Mouse (Mus musculus) mature B cell (primary cell): ENCODE measurements around the gene Agfg2.
"Not testable (repeated sequence)": the region's sequence is repeated elsewhere in the genome, so short reads cannot be mapped to it uniquely, and the experiment has no call there.

ENCODE experiments used
- in situ Hi-C: fragments of 300-500 bp; cut with MboI; formaldehyde crosslinking; loops from 2 replicates; pipeline ENCODE4 v1.14.3; 2019

Agfg2 gene

DNA sequence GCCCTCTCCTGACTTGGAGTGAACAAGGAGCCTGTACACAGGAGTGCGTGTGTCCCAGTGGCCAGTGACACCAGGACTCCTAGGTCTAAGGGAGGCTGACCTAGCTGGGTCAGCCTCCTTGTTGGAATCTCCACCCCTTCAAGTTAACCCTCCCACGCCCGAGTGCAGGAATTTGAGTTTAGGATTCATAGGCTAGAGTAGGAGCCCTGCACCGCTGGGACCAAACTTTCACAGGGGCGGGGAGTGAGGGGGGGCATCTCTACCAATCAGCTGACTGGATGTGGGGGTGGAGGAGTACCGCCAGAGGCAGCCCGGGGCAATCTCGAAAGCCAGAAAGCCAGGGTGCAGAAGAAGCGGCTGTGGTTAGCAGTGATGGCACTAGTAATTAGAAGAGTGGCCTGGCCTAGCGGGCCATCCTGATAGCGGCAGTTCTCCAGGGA, 38.9 kb downstream of the Agfg2 start, which contains the start of gene Irs3:
Gene Irs3, minus strand, starts transcription at position 63 of the 440 bp plus-strand sequence.
- in situ Hi-C loops: no loop called here

DNA sequence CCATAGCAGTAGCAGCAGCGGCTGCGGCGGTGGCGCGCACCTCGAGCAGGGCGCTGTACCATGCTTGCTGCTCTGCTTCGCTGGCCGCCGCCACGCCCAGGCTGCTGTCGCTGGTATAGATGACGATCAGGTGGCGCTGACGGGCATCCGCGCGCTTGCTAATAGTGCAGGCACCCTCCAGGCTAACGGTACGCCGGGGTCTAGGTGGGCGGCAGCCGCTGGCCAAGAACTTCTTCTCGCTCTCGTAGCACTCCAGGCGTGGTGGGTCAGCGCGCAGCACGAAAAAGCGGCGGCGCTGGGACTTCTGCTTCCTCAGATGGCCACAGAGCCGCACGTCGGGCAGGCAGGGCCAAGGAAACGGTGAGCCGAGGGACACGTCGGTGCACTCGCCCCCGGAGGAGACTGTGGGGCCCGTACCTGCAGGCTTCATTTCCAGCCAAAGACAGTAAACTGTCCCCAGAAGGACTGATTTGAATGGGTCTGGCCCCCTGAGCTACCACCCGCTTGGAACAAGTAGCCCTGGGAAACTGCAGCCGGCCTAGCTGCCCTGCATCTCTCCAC, 39.4 kb downstream of the Agfg2 start:
- in situ Hi-C loops: no loop called here

DNA sequence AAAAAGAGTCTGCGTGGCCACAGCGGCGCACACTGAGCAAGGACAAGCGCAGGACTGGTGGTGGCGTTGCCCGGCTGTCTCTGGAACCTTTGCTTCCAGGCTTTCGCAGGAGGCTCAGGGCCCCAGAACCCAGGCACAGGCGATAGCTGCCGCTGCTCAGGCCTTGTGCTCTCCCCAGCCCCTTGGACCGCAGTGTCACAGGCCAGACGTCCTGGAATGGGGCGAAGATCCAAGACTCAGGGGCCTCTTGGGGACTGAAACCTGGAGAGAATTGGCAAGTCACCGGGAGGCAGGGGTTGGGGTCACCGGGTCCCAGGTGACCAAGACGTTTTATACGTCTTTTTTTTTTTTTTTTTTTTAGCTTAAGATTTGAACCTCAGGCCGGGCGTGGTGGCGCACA, 40.0 kb downstream of the Agfg2 start:
- in situ Hi-C loops: no loop called here

DNA sequence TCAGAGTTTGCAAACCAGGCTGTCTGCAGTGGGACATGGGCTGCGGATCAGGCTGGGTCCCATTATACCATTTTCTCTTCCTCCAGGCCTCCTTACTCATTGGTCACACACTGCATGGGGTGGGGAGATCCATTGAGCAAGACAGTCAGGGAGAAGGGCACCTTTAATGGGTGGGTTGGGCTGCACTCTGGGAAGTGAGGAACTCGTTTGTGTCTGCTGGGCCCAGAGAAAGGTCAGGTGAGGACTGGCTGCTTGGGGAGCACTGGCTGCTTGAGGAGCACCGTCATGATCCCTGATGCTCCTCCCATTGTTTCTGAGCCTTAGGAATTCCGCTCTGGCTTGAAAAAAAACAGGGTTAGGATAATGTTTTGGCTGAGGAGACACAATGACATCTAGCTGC, 41.6 kb downstream of the Agfg2 start:
- in situ Hi-C loops: no loop called here

DNA sequence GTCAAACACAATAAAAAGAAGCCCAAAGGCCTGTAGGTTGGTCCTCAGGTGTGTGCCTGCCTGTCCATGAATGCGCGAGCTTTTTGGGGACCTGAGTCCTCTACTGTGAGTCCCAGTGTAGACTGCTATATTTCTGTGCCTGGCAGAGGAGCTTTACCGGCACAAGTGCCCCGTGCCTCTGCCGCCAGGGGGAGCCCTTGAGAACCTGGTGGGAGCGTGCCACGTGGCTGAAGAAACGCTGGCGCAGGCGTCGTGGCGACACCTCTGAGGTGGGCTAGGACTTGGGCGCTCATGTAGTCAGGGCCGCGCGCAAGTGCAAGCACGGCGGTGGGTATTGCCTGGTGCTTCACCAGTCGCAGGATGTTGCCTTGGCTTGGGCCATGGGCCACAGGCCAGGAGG, 43.5 kb downstream of the Agfg2 start, which contains the start of gene Sap25:
Gene Sap25, plus strand, starts transcription at position 281 of the 400 bp plus-strand sequence.
- in situ Hi-C loops: no loop called here

DNA sequence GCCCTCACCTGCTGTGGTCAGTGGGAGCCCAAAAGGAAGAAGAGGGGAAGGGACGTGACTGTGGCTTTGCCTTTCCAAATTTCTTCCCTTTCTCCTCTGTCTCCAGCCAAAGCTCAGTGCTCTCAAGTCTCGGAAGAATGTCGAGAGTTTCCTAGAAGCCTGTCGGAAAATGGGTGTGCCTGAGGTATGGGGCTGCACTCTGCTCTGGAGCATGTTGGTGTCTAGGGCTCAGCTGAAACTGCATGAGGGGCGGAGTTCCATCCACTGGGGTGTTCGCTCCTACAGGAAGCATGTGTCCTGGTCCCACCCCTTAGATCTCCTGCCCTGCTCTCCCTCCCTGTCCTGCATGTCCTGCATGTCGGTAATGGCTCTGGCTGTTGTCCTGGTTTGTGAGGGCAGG, 45.1 kb downstream of the Agfg2 start:
- in situ Hi-C loops: no loop called here

DNA sequence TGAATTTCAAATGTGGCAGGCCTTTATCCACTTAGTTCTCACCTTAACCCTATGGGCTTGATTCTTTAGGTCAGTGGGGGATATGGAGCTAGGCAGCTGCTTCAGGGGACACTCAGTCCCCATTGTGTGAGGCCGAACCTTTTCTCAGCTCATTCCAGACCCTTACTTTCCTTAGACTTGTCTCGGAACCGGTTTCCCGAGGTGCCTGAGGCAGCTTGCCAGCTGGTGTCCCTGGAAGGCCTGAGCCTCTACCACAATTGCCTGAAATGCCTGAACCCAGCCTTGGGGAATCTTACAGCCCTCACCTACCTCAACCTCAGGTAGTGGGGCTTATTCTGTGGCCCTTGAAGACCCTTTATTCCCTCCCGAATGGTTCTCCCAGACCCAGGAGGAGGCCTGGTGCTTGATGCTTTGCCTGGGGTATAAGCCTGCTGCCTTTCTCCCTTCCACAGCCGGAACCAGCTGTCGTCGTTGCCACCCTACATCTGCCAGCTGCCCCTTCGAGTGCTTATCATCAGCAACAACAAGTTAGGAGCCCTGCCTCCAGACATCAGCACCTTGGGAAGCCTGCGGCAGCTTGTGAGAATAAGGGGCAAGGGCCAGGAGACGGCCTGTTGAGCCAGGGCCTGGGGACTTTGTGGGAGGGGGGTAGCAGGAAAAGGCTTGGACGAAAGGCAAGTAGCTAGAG, 51.0 kb downstream of the Agfg2 start:
- in situ Hi-C loops: no loop called here

DNA sequence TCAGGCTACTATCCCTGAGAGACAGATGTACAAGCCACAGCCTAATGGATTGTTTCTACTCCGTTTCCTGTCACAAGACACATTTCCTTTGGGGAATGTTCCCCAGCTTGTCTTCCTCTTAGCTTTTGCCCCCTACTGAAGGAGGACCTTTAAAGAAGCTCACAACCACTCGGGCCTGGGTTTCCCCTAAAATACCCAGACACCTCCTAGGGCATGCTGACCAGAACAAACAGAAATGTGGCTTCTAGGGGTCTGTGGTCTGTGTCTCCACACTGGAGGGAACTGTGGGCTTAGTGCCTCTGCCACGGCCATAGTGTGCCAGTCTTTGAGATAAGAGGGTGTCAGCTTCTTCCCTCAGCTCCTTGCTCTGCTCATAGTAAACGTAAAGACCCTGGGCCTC, 52.9 kb downstream of the Agfg2 start:
- in situ Hi-C loops: no loop called here

DNA sequence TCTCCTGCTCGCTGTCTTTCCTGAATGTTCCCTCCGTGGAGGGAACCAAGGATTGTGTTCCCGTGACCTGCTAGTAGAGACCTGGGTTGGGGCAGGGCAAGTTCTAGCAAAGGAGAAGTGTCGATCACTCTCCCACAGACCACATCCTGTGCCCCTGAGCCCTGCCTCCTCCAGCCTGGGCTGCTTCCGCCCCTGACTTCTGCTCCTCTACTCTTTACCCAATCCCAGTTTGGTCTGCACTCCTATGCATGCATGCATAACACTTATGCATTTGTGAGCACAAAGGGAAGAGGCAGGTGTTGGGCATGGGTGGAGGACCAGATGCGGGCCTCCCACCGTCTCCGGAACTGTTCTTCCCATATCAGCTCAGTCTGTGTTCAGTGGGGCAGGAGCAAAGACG, 53.4 kb downstream of the Agfg2 start:
- in situ Hi-C loops: no loop called here

DNA sequence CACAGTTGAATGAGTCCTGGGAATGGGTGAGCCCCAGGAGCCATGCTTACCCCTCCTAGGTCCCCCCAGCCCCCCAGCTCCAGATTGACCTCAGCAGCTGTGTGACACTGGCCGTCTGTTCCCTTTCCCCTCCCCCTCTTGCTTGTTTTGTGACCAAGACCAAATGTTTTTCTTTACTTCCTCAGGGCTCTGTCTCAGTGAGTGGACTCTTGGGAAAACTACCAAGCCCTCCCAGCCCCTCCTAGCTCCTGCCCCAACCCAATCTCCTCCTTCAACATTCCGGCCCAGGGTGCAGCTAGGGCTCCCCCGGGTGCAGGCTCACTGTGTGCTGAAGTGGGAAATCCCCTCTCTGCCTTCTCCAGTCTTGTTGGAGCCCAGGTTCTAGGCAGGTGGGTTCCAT, 53.9 kb downstream of the Agfg2 start:
- in situ Hi-C loops: no loop called here

DNA sequence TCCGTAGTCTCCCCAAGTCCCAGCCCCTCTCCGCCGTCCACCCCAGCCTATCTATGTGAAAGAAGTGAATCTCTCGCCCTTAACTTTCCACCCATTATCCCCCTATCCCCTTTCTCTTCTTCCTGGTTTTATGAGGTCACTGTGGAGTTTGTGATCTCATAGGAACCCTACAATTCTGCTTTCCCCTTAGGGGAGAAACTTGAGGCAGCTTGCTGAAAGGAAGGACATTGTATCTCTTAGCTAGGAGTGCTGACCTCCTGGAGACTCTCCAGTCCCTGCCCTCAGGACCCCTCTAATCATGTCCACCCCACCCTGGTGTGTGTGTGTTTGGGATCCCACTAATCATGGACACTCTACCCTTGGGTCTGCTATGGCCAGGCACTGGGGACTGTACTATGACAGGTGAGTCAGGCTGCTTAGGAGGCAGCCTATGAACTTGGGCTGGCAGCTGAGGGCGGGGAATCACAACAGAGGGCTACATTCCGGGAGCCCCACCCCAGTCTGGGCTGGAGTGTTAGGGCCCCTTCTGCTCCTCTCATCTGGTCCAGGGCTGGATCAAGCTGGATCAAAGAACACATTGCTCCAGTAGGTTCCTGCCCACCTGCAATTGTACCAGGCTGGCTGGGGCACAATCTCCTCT, 54.5 kb downstream of the Agfg2 start:
- in situ Hi-C loops: no loop called here

DNA sequence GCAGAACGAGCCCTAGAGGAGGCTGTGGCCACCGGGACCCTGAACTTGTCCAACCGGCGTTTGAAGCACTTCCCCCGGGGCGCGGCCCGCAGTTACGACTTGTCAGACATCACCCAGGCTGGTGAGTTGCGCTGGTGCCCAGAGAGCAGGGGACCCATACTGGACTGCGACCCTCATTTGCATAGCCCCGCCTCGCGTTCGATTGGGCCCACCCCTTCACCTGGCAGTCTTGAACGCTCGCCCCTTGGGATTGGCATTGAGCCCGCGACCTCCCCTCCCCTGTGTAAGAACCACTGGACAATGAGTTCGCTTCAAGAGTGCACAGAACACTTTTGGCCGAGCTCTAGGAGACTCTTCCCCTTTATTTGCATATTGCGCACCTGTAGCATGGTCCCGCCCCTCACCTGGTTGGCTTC, 55.2 kb downstream of the Agfg2 start:
- in situ Hi-C loops: no loop called here

DNA sequence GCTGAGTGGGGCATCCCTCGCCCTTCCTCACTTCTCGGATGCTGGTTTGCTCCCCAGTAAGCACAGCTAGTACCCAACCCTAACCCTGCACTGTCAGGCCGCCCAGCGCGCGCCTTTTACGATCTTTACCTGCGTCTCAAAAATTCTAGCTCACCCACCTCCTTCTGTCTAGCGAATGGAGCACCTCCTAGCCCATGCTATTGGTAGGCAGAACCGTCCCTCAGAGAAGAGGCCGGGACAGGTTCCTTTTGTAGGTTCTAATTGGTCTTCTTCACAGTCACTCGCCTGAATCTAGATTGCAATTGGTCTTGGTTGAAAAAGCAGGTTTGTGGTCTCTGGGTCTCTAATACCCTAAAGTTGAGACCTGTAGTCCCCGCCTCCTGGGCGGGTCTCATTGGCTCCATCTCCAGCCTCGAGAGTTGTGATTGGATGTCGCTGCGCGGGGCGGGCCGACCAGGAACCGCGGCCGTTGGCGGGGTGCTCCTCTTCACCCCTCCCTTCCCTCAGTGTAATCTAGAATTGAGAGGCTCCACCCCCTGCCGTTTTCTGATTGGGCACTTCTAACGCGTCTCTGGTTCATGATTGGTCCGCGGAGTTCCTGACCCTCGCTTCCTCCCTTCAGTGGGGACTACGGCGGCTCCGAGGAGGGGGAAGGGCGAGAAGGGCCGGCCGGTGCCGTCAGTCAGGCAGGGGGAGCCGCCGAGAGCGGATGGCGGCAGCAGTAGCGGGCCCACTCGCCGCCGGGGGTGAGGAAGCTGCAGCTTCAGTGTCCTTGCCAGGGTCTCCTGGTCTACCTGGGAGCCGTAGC, 55.8 kb downstream of the Agfg2 start, which contains the start of the genes Fbxo24, Lrch4 and Gm20605:
Gene Fbxo24, minus strand, starts transcription at position 505 of the 808 bp plus-strand sequence.
Gene Lrch4, plus strand, starts transcription at position 624 of the 808 bp plus-strand sequence.
Gene Gm20605, plus strand, starts transcription at position 678 of the 808 bp plus-strand sequence.
- in situ Hi-C loops: no loop called here

DNA sequence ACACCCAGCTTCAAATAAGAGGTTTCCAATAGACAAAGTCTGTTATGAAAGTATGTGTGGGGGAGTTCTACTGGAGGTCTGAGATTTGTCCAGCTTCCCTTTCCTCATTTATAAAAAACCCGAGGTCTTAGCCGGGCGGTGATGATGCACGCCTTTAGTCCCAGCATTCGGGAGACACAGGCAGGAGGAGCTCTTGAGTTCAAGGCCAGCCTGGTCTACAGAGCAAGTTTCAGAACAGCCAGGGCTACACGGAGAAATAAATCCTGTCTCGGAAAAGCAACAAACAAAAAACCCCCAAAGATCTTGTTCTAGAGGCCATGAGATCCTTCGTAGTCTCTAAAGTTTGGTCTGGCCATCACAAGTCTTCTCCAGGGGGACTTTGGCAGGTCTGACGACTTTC, 56.5 kb downstream of the Agfg2 start:
- in situ Hi-C loops: no loop called here

DNA sequence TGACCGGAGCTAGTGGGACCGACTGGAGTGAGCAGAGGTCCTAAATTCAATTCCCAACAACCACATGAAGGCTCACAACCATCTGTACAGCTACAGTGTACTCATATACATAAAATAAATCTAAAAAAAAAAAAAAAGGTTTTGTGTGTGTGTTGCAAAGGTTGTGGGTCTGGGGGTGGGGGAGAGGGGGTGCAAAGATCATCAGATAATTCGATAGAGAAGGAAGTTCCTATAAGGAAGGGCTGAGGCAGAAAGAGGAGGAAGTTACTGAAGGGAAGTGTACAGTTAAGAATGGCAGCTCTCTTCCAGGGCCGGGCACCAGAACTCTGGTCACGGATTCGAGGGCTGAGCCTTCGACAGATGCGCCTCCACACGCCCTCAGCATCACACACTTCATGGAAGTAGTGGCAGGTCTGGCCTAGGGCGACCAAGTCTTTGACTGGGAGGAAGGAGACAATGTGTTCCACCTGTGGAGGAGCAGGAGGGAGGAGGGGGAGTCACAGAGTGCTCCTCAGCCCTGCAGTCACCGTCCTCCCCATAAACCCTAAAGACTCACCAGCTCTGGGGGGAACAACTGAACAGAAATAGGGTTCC, 60.5 kb downstream of the Agfg2 start:
- in situ Hi-C loops: no loop called here

DNA sequence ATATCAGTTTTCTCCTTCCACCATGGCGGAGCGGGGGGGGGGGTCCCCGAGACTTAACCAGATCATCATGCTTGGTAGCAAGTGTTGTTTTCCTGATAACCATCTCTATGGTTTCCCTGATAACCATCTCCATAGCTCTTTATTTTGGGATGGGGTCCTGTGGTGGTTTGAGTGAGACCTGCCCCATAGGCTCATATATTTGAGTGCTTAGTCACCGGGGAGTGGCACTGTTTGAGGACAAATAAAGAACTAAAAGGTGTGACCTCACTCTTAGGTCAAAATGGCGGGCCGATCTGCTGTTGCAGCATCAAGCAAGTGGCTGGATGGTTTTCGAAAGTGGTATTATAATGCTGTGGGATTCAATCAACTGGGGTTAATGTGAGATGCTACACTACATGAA, 69.2 kb downstream of the Agfg2 start:
- in situ Hi-C loops: no loop called here

DNA sequence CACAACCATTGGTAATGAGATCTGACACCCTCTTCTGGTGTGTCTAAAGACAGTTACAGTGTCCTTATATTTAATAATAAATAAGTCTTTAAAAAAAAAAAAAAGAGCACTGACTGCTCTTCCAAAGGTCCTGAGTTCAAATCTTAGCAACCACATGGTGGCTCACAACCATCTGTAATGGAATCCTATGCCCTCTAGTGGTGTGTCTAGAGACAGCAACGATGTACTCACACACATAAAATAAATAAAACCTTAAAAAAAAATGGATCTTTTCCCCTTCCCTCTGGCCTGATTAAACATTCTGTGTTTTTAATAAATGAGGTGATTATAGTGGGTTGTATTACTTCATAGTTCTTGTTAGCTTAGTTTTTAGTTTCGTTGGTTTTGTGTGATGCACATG, 69.6 kb downstream of the Agfg2 start:
- in situ Hi-C loops: not testable (repeated sequence)

DNA sequence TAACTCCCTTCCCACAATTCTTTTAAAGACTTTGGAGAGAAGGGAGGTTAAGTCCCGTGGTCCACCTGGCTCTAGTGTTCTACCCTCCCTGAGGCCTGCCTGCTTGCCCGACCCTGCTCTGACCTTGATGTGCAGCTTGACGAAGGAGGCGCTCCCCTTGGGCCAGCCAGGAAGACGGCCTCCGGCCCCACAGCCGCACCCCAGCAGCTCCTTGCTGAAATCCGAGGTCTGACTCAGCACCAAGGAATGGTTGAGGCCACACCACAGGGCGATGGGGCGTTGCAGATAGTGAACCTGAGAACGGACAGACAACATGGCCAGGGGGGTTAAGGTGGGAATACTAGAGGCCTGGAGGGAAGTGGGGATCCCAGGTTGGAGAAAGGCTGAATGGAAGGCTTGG, 71.0 kb downstream of the Agfg2 start, which contains the start of gene Pcolce:
Gene Pcolce, minus strand, starts transcription at position 235 of the 400 bp plus-strand sequence.
- in situ Hi-C loops: no loop called here

DNA sequence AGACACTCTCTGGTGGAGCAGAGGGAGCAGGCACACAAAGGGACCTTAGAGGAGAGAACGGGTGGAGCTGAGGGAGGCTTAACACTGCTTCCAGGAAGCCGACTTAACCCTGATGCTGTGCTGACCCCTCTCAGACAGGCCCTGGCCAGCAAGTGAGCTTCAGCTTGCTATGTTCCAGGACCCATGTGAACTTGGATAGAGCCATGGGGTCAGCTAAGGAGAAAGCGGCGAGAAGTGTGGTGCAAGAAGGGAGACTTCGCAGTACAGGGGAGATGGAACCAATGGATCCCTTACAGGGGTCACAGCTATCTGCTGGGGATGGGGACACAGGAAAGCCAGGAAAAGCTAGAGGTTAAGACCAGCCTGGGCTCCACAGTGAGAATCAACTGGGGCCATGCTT, 71.5 kb downstream of the Agfg2 start:
- in situ Hi-C loops: no loop called here

DNA sequence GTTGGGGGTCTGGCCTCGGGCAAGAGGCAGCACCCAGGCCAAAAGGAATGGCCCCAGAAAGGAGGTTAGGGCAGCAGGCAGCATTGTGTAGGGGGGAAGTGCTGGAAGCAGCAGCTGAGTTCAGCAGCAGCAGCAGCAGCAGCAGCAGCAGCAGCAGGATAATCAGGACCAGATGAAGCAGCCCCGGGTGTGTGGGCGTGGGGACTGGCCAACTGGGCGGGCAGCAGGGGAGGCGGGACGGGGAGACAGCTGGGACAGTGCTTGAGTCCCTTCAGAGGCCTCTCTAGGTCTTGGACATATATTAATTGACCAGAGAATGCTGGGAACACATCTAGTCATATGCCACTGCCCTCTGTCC, 73.3 kb downstream of the Agfg2 start:
- in situ Hi-C loops: no loop called here

DNA sequence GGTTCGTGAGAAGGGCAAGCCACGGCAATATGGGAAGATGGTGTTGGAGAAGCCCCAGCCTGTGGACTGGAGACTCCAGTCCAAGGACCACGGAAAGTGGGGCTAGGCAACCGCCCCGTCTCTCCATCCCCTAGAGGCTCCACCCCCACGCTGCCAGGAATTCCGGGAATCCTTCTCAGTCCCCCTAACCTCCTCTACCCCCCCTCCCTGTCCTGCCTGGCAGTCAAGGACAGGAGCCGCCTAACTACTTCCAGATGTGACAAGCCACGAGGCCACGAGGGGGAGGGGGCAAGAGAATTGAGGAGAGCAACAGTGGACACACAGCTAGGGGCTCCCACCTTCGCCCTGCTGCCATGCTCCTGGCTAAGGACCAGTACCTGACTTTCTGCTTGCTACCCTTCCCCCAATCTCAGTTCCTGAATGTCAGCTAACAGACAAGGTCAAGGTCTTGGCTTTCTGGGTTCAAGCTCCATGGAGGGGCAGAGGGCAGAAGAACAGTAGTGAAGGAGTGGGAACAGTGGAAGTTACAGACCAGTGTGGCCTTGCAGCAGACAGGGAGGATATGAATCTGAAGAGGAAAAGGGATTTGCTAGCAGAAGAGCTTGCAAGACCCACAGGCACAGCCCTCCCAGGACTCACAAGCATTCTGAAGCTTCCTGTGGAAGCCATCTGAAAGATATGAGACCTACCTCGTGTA, 73.8 kb downstream of the Agfg2 start:
- in situ Hi-C loops: no loop called here
